ENCODE assay signal across 13 mouse cellular contexts in the genomic region with DNA sequence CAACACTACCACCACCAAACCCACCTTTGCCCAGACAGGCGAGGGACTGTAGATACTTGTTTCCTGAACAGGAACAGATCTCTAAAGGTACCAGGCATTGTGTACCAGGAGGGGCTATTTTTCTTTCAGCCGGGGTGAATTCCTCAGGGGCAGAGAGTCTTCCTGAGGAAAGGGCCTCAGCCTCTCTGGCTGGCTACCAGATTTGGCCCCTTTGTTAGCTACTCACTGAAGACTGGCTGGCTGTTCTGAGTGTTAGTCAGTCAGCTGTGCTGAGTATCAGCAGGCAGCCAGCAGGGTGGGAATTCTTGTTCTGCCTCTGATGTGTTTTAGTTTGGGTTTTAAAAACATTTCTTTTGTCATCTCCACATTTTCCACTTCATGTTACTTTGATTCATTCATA.
DNase-seq lines count a peak whose midpoint lies in the region; ATAC-seq lines count a peak whose summit lies in the region.
"Had no signal": no experiment of that assay in that cellular context is flagged by ENCODE, and none has a peak within 500 bp of the region (broad histone marks: within the 10 kb centered on the region; RNA-seq: fewer than 3 reads in every experiment).

No protein-coding gene starts in this region.

- H3K27me3 ChIP-seq in heart, embryonic 14.5 days (ENCODE audit: control insufficient read depth, insufficient read depth, low read length), result no peaks in the 10 kb centered on the region
- H3K27me3 ChIP-seq in hindbrain, embryonic 12.5 days, result no peaks in the 10 kb centered on the region

- H3K4me1 ChIP-seq in heart, embryonic 14.5 days (ENCODE audit: control insufficient read depth in 2 of 2, insufficient read depth in 2 of 2, low read length in 2 of 2), result peaks cover 6 to 39% of the 10 kb centered on the region in 2 experiments
- H3K4me1 ChIP-seq in hindbrain, embryonic 12.5 days, result peaks cover 32% of the 10 kb centered on the region

- intact Hi-C loops in heart, postnatal 25 days (cut with DNase I), result no loop called here

- H3K27ac ChIP-seq in heart, embryonic 14.5 days (replicated peaks in 1 of 2; ENCODE audit: control insufficient read depth in 1 of 2, insufficient read depth in 1 of 2, low read depth in 2 of 2, low read length in 2 of 2), result peak overlapping the region; percentile 6 to 72; a peak in 3 of 4 replicates
- H3K27ac ChIP-seq in hindbrain, embryonic 12.5 days, result 0 out of 2 replicates have a peak overlapping the region, but pooled peaks have one; percentile 52
- H3K27ac ChIP-seq: kidney, postnatal 0 days had no signal

- H3K4me2 ChIP-seq in heart, embryonic 14.5 days (ENCODE audit: low read length), result no peak overlapping the region
- no peak overlapping the region for H3K4me2 ChIP-seq in hindbrain, embryonic 12.5 days (replicated peaks)

- H3K9ac ChIP-seq in heart, embryonic 14.5 days (ENCODE audit: low read length), result no peak overlapping the region
- H3K9ac ChIP-seq in hindbrain, embryonic 12.5 days, result no peak overlapping the region

- H3K36me3 ChIP-seq in heart, embryonic 14.5 days (ENCODE audit: control insufficient read depth, insufficient read depth, low read length), result no peaks in the 10 kb centered on the region
- no peaks in the 10 kb centered on the region for H3K36me3 ChIP-seq in hindbrain, embryonic 12.5 days

- 17% methylated on average over 2 of the region's 2 CpGs for WGBS in heart, embryonic 14.5 days
- WGBS in hindbrain, embryonic 12.5 days, result 42% methylated on average over 2 of the region's 2 CpGs

- ATAC-seq in heart, embryonic 14.5 days (ENCODE audit: insufficient number of reproducible peaks, insufficient read depth, low FRiP score, low read depth), result no peak
- no peak for ATAC-seq in hindbrain, embryonic 12.5 days (ENCODE audit: low FRiP score)
- ATAC-seq: activated CD4-positive, CD25-positive, alpha-beta regulatory T cell, adult 4 months had no signal

- no peak overlapping the region for H3K4me3 ChIP-seq in heart, embryonic 14.5 days (ENCODE audit: control insufficient read depth in 1 of 2, insufficient read depth in 1 of 2, low read depth in 1 of 2, low read length in 2 of 2)
- no peak overlapping the region for H3K4me3 ChIP-seq in hindbrain, embryonic 12.5 days
- H3K4me3 ChIP-seq: erythroblast, embryonic 14.5 days had no signal

- DNase-seq in heart, postnatal 25 days (ENCODE audit: low spot score), result no peak
- DNase-seq in right cerebral cortex, postnatal 4 days, result peak; percentile 25
- no peak for DNase-seq in right cerebral cortex, postnatal 36 days (ENCODE audit: low spot score in 2 of 2)
- DNase-seq in urinary bladder, adult 2 months (ENCODE audit: low spot score), result no peak
- no peak for DNase-seq in layer of hippocampus, adult 9-10 months (ENCODE audit: low spot score)
- DNase-seq: lung, adult 2 months; spleen, adult 18-20 months; thymus, postnatal 14 days had no signal

- no peaks in the 10 kb centered on the region for H3K9me3 ChIP-seq in heart, embryonic 14.5 days (ENCODE audit: control insufficient read depth, low read length)
- H3K9me3 ChIP-seq in hindbrain, embryonic 12.5 days (replicated peaks), result no peaks in the 10 kb centered on the region
